Mouse (Mus musculus): ENCODE measurements at regions not wholly inside any gene's neighbourhood (a gene's known extent, or its start where the extent isn't known, plus 50 kb on each side); places are given as distances from the start of the nearest gene placed in this dataset.

DNA sequence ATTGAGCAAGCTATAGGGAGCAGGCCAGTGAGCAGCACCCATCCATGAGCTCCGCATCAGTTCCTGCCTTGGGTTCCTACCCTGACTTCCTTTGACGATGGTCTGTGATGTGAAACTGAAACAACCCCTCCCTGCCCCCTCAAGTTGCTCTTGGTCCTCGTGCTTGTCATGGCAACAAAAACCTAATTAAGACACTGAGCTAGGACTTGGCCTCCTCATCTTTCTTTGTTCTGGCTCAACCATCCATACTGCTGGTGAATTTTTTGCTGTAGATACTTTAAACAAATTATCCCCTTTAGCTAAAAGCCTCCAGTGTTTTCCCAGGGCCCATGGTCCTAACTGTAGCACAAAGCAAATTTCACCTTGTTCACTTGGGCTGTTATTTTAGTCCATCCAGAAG, 129.9 kb upstream of the Peli2 start:
- no peak for DNase-seq (ENCODE audit: low read depth, low spot score)

DNA sequence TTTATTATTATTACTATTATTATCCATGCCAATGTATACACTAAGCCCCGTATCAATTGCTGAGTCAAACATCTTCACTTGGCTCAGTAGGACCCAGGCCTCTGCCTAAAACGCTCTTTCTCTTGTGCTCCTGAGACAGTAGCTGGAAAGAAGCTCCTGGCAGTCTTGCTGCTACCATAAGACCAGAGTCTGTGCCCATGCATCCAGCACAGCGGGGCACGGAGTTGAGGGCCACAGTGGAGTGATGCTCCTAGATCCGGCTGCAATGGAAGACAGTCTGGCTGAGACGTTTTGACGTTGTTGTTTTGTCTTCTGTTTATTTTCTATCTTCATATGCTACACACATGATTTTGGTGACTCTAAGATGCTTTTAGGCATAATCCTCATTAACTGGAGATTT, 129.1 kb upstream of the Peli2 start:
- no peak for DNase-seq (ENCODE audit: low read depth, low spot score)

DNA sequence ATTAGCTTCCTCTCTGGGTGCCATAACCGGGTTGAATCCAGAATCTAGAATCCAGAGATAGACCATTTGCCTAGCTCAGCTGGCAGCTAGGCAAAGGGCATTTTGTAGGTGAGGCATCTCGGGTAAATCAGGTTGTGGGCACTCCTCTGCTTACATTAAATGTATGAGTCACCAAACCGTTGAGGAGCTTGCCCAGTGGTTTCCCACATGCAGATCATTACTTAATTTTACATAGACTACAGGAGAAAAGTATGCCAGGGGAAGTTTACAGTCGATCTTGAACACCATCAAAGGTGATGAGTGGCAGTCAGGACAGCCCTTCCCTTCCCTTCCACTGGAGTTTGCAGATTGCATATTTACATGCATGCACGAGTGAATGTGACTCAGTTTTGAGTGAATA, 128.5 kb upstream of the Peli2 start:
- no peak for DNase-seq (ENCODE audit: low read depth, low spot score)

DNA sequence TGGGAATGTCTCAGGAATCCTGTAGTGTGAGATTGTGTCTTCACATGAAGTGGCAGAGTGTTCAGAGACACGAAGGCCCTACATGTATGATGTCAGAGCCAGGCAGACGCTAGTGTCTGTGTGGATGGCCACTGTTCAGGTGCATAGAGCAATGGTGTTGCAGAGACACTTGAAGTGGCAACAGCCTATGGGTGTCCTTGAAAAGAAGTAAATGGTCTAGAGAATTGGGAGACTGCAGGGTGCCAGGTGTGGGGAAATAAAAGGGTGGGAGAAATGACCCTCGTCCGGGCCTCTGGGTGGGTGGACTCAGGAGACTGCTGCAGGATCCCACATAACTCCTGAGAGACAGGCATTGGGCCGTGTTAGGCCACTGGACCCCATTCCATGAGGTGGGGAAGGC, 127.8 kb upstream of the Peli2 start:
- no peak for DNase-seq (ENCODE audit: low read depth, low spot score)

DNA sequence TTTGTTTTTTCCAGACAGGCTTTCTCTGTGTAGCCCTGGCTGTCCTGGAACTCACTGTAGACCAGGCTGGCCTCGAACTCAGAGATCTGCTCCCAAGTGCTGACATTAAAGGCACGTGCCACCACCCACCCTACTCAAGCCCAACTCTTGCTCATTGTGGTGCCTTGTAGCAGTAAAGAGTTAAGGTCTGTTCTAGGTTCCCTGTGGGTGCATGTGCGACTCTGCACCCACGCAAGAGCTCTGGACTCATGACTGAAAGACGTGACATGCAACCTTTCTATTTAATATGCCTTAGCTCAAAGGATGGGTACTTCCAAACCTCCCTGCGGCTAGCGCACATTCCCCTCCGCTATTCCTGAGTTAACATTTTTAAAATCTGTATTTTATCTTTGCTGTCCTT, 121.7 kb upstream of the Peli2 start:
- DNase-seq (ENCODE audit: low read depth, low spot score) = no peak

DNA sequence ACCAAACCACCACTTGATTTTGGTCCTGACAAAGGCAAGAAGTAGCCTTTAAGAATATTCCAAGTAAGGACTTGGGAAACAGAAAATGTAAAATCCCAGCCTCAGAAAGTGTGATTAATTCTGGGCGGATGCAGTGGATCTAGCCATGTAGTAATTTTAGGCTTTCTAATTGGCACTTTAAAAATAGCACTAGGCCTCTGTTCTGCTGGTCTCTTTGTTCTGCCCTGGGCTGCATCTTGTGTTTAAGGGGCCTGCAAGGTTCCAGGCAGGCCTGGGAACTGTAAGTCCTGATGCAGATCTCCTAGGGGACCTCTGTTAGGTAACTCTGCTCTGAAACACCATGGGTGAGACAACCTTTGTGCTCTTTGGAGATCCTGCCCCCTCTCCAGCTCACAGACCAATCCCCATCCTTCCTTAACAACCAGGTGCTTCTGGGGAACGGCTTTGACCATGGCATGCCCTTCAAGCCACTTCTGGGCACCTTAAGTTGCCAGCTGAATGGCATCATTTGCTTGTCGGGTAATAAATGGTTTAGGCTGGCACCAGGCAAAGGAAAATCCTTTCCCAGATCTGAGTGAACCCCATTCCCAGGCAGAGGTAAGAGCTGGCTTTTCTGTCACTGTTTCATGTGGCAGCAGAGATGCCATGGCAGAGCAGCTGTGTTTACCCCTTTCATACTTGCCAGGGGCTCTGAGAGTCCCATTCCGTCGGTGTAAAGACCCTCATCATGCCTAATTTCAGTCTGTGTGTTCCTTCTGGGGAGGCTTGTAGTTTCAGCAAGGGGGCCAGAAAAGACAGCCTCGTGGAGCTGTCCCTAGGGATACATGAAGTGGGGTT, 115.3 kb upstream of the Peli2 start:
- no peak for DNase-seq (ENCODE audit: low read depth, low spot score)

DNA sequence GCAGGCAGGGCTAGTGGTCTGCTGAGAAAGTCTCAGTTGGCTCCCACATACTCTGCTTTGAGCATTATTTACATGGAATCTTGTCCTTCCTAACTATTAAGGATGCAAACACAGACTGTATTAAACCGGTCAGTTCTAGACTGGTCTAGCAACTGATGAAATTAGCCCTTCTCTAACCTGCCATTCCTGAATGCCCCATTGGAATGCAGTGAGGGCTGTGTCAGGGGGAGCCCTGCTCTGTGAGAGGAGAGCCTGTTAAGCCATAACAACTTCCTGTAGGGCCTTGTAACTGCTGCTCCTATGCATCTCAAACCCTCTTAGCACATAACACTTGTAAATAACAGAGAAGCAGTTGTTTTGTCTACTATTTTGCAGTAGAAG, 114.7 kb upstream of the Peli2 start:
- no peak for DNase-seq (ENCODE audit: low read depth, low spot score)

DNA sequence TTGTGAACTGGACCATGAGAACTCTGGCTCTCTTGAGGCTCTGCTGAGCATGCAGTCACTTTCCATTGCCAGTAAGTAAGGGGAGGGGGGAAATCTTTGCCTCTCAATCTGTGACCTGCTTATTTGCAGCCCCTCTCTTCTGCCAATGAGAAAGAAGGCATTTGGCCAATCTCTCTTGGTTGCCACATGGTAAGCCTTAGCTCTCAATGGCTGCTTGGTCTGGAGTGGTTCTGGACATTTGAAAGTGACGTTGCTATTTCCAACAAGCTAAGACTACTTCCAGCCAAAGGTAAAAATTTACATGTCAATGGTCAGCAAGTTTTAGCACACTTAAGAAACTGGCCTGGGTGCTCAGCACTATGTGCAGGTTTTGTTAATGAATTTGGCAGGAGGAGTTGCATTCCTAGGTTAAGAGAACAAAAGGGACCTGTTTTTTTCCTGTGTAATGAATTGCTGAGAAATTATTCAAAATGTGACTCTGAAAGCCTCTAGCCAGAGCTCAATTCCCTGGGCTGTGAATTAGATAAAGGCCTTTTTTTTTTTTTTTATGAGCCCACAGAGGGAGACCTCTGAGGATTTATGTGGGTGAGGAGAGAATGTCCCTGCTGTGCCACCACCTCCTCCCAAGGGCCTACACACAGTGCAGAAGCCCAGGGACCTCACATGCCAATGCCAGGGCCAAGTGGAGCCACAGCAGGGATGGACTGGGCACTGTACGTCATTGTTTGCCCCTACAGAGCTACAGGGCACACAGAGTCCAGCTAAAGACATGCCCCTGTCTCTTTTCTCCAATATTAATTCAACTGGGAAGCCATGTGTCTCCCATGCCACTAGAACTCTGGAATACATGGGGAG, 108.0 kb upstream of the Peli2 start:
- DNase-seq (ENCODE audit: low read depth, low spot score) = no peak

DNA sequence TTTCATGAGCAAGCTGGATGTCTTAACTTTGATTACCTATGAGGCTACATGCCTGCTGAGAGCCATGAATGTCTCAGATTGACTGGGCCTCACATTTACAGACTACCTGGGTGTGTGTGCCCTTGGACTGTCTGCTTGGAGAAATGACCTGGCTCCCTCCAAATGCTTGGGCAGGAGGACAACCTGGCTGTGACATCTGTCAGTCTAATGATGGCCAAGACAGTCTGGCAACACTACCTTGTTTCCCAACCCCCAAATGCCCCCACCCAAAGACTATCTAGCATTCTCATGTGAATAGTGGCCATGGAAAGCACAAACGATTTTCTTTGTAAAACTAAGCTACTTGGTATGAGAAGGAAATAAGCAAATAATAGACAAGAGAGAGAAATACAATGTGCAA, 107.2 kb upstream of the Peli2 start:
- DNase-seq (ENCODE audit: low read depth, low spot score) = no peak

DNA sequence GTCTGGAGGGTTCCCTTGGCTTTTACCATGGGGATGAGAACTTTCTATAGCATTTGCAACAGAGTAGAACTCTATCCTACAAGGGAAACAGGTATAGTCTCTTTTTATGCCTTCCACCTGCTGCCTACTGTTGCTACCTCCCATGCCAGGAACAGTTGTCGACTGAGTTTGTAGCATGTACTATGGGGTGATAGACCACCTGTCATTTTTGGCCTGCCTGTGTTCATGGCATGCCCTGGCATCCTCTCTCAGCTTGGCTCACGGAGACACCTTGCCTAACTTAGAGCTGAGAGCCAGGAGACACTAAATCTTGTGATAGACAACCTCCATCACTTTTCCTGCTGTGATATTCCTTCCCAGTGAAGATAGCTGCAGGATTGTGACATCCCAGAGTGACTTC, 105.8 kb upstream of the Peli2 start:
- DNase-seq (ENCODE audit: low read depth, low spot score) = no peak

DNA sequence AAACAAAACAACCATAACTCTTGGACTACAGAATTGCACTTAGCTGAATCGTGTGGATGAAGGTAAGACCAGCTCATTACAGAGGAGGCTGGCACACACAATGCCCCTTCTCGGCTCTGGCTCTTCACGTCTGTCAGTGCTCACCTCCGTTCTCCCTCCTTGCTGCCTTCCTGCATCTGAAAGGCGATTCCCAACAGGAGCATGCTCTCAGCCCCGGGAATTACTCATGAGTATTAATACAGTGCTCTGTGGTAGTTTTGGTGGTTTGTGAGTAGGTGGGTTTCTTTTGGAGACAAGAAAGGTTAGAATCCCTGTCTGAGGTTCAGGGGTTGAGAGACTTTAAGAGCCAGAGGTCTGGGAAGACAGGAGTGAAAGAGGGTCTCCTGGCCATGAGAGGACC, 102.7 kb upstream of the Peli2 start:
- no peak for DNase-seq (ENCODE audit: low read depth, low spot score)

DNA sequence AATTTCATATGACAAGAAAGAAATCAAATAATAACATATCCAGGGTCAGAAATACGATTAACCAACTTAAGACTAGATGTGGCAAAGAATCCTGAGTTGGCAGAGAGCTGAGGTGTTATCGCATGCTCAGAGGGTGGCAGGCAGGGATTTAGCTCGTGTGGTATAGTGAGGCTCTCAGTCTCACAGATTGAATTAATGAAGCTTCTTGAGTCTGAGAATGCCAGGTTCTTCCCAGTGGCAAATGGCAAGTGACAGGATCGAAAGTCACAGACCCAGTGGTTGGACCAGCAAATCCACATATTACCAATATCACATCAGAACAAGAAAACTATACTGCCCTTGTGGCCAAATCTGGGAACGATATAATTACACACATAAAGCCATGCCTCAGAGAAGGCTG, 101.3 kb upstream of the Peli2 start:
- DNase-seq (ENCODE audit: low read depth, low spot score) = no peak

DNA sequence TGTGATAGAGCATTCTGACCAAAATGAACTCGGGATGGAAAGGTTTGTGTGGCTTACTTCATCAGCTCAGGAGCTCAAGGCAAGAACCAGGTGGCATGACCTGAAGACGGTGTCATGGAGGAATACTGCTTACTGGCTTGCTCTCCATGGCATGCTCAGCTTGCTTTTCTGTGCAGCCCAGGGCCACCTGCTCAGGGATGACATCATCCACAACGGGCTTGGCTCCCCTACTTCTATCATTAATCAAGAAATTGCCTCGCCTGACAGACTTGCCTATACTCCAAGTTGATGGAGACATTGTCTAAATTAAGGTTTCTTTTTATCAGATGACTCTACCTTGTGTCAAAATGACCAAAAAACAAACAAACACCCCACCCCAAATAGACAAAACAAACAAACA, 98.4 kb upstream of the Peli2 start:
- DNase-seq (ENCODE audit: low read depth, low spot score) = no peak

DNA sequence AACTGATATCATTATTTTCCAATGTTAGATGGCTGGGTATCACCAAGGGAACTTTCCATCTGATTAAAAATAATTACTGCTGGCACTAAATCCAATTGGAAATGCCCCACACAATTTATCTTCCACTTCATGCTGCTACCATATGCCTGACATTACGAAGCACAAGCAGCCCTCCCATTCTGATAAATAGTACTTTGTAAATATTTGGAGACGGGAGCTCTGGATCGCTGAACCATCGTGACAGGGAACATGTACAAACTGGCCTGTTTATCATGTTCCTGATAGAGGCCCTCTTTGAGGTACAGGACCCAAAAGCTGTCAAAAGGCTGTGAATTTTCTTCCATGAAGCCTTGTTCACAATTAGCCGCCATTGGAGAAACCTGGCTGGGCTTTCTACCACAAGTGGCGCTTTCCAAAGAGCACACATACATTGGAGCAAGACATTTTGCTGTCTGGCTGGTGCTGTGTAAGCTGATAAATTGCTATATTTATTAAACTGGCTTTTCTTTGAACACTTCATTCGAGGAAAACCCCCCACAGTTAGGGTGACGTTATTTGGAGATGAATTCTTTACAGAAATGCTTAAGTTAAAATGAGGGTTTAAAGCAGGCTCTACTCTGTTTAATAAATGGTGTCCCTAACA, 96.5 kb upstream of the Peli2 start:
- no peak for DNase-seq (ENCODE audit: low read depth, low spot score)

DNA sequence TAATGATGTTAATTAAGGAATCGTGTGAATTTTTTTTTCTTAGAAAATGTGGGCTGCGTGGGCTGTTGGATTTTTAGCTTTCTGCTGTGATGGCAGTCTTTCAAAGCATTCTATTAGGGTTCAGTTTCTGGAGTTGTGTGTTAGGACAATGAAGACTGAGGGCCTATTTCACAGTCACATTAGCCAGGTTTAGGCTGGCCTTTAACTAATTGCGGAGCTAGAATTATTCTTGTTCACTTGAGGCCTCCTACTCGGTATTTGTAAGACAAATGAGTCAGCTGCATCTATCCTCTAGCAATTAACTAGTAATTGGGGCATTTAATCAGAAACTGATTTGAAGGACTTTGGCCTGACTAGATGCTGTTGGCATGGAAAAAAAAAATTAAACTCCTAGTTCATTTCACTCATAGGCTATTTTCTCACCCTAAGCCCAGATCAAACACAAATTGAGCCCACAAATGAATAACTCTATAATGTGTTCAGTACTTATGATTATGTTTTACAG, 81.3 kb upstream of the Peli2 start:
- no peak for DNase-seq (ENCODE audit: low read depth, low spot score)

DNA sequence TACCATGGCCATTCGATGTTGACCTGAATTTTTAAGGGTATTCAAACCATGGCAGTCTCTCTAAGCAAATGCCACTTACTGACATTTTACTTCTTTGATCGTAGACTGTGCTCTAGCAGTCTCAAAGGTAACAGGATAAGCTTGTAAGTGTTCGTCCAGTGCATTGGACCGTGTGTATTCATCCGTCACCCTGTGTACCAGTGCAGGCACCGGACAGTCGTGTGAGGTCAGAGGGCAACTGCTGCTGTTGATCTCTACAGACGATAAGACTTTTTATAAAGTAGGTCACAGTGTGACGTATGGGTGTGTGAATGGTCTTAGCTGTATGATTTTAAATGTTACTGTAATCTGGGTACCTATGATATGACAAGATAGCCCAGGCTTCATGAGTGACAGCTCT, 74.5 kb upstream of the Peli2 start:
- no peak for DNase-seq (ENCODE audit: low read depth, low spot score)

DNA sequence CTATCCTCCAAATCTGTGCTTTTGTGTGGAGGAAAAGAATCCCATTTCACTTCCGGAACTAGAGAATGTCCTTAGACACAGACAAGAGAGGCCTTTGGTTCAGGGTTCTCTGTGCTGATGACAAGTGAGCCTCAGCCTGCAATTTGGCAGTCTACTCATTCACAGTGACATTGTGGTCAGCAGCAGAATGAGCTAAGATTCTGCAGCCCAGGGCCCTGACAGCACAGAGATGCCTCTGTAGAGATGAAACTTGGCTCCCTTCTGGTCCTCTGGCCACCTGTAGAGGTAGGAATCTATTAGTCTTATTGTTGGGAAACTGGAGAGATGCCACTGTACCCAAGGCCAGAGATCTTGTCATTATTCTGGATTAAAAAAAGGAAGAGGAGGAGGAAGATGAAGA, 73.8 kb upstream of the Peli2 start:
- no peak for DNase-seq (ENCODE audit: low read depth, low spot score)

DNA sequence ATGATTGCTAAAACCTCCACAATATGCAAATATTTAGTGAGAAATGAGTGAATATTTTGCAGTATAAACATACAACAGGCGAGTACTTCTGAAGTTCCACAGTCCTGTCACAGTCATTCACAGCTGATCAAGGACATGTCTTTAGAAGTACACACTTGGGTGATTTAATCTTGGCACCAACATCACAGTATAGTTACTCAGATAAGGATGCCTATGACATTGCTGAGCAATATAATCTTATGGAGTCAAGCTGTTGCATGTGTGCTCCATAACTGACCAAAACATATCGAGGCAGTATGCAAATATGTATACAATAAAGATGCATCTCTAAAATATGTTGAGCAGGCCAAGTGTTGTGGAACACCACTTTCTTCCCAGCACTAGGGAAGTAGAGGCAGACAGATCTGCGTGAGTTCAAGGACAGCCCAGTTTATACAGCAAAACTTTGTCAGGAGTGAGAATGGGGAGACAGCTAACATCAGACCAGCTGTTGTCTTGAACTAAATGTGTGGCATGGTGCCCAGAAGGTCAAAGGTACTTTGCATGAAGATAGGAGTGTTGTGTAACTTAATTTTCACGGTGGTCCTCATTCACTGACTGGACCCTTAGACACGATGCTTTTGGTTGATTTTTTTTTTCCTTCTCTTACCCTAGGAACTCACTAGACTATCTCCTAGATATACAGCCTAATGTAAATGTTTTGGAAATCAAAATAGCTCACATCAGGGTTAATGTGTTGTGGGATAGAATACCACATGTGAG, 70.7 kb upstream of the Peli2 start:
- no peak for DNase-seq (ENCODE audit: low read depth, low spot score)

DNA sequence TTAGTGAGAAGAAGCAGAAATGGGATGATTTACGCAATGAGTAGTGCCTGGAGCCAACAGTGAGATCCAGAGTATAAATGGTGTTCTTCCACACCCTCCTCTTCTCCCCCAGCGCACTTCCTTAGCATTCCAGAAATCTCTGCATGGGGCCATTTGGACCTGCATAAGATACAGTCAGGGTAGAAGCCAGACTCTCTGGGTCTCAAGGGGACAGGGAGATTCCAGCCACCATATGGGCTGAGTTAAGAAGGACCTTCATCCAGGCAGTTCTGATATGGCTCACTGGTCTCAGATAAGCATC, 70.2 kb upstream of the Peli2 start:
- DNase-seq (ENCODE audit: low read depth, low spot score) = no peak

DNA sequence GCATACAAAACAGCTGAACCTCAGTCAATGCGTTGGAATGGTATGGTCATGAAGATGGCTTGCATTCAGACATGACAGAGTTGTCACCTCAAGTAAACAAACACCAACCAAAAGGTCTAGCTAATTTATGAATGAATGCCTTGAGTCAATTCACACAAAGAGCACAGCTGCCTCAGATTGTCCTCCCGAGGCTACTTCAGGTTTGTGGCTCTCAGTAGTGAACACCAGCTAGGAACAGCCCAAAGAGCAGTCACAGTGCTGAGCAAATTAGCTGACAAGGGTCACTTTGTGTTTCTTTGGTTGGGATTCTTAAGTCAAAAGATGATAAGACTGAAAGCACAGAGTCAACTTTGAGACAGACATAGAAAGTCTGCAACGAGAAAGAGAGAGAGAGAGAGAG, 68.7 kb upstream of the Peli2 start:
- no peak for DNase-seq (ENCODE audit: low read depth, low spot score)

DNA sequence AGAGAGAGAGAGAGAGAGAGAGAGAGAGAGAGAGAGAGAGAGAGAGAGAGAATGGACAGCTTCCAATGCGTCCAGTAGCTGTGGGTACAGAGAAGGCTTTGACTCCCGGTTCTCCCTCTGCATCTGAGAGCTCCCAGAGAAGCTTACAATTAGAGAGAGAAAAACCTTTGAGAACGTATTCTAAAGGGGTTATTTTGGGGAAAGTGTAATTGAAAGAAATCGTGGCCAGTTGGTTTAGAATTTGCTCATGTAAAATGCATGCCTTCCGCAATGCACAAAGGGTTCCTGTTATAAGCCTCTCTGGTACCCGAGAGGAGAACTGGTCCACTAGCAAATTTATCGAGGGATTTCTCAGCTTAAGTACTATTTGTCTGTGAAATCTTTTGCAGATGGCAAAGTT, 68.2 kb upstream of the Peli2 start:
- DNase-seq (ENCODE audit: low read depth, low spot score) = no peak

DNA sequence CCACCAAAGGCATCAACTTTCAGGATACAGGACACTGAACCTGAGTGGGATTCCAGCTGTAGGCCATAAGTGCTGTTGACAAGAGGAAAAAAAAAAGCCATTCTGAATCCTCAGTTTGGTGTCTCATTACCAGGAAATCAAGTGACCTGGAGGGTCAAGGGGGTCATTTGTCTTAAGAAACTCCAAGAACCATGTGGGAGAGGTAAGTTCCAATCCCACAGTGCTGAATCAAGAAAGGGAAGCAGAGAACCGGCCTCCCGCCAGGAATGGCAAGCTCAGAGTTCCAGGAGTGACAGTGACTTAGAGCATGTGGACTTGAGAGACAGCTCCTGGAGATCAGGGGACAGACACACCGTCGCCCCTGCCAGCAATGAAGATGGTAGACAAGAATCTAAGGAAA, 67.5 kb upstream of the Peli2 start:
- DNase-seq (ENCODE audit: low read depth, low spot score) = no peak
